Mouse (Mus musculus) midbrain, postnatal 0 days (tissue): ENCODE data around the gene B3galt5. TPM values are rescaled to one million over a fixed set of nuclear protein-coding genes. Genes with fewer than 3 reads are reported as not detected.

Source experiments
- ATAC-seq: fragments of 200-750 bp; cut with Nextera tagmentation; 2 replicates; pipeline ENCODE4 v1.8.0; 2017; ENCODE audit warnings: moderate number of reproducible peaks, mild to moderate bottlenecking, moderate TSS enrichment, moderate library complexity; ENCODE audit not compliant: low FRiP score
- DNase-seq: peaks from one replicate; pipeline ENCODE4 v3.0.0-alpha.2; 2015; ENCODE audit warnings: low spot score
- H3K27ac ChIP-seq: fragments of 300-500 bp; sonication (generic); 2 replicates; pipeline ENCODE4 v1.5.1; 2014; ENCODE audit warnings: low read depth, mild to moderate bottlenecking, low read length, mixed read lengths
- H3K27me3 ChIP-seq: fragments of 300-500 bp; sonication (generic); 2 replicates; pipeline ENCODE4 v1.6.1; 2014; ENCODE audit warnings: low read length, control low read depth, mixed read lengths; ENCODE audit not compliant: insufficient read depth
- H3K36me3 ChIP-seq: fragments of 300-500 bp; sonication (generic); 2 replicates; pipeline ENCODE4 v1.6.1; 2014; ENCODE audit warnings: low read length, control low read depth, mixed read lengths; ENCODE audit not compliant: insufficient read depth
- H3K4me1 ChIP-seq: fragments of 300-500 bp; sonication (generic); 2 replicates; pipeline ENCODE4 v1.6.1; 2014; ENCODE audit warnings: mild to moderate bottlenecking, control low read depth, antibody characterized with exemption, low read length, mixed read lengths; ENCODE audit not compliant: insufficient read depth
- H3K4me2 ChIP-seq: fragments of 300-500 bp; sonication (generic); 2 replicates; pipeline ENCODE4 v1.6.1; 2014; ENCODE audit warnings: low read depth, mild to moderate bottlenecking, low read length, mixed read lengths; ENCODE audit not compliant: poor library complexity, severe bottlenecking
- H3K4me3 ChIP-seq: fragments of 300-500 bp; sonication (generic); 2 replicates; pipeline ENCODE4 v1.5.1; 2014; ENCODE audit warnings: low read depth, mild to moderate bottlenecking, low read length, moderate library complexity
- H3K9ac ChIP-seq: fragments of 300-500 bp; sonication (generic); replicated peaks from 2 replicates; pipeline ENCODE4 v1.6.1; 2014; ENCODE audit warnings: mild to moderate bottlenecking, low read length, moderate library complexity, mixed read lengths; ENCODE audit not compliant: poor library complexity, severe bottlenecking
- H3K9me3 ChIP-seq: fragments of 300-500 bp; sonication (generic); 2 replicates; pipeline ENCODE4 v1.6.1; 2016; ENCODE audit warnings: low read length, control low read depth
- CTCF ChIP-seq: IDR thresholded peaks from 2 replicates; pipeline ENCODE4 v1.5.1; 2016; ENCODE audit warnings: antibody characterized with exemption, mild to moderate bottlenecking
- WGBS: fragments of 180-500 bp; shearing (Covaris S2); extraction: QIAGEN DNeasy Blood & Tissue Kit; methylation state at CpG from one replicate; pipeline ENCODE4 v1.1.7; 2014; 5-methylcytosine and 5-hydroxymethylcytosine counted together
- polyA plus RNA-seq: library from polyadenylated mRNA; unstranded; fragments of >200 nt; fragmentation: Nextera tagmentation; extraction: Ambion mirVana; gene quantifications from 2 replicates; pipeline ENCODE4 v1.2.1, GENCODE M21; 2015
- total RNA-seq: library from RNA; depleted of rRNA; stranded (reverse); fragments of >200 nt; gene quantifications from 2 replicates; pipeline ENCODE4 v1.2.3, GENCODE M21; 2014

B3galt5 gene
- total and polyA plus RNA-seq, 2 experiments from 2014 or later, result 6.1 to 9.0 TPM

GRCm38 (mm10) chr16:96201485-96202232 lies 33.9 kb upstream of the B3galt5 start:
- Histone ChIP-seq H3K9ac (no peak overlapping the region), H3K4me1 (no peaks in the 10 kb centered on the region), H3K4me2 (no peak overlapping the region), H3K4me3 (no peak overlapping the region), H3K27ac (no peak overlapping the region), H3K9me3 (no peaks in the 10 kb centered on the region), H3K27me3 (no peaks in the 10 kb centered on the region), H3K36me3 (no peaks in the 10 kb centered on the region)
- TF ChIP-seq CTCF, result no peak
- ATAC-seq (no peak), DNase-seq (no peak)
- 86% methylated on average over 11 of the region's 11 CpGs for WGBS

GRCm38 (mm10) chr16:96209789-96210188 lies 25.8 kb upstream of the B3galt5 start:
- 81% methylated on average over 10 of the region's 10 CpGs for WGBS
- DNase-seq (no peak), ATAC-seq (no peak)
- Histone ChIP-seq H3K4me2 (no peak overlapping the region), H3K27me3 (no peaks in the 10 kb centered on the region), H3K27ac (no peak overlapping the region), H3K4me1 (no peaks in the 10 kb centered on the region), H3K4me3 (no peak overlapping the region), H3K9ac (no peak overlapping the region), H3K9me3 (no peaks in the 10 kb centered on the region), H3K36me3 (no peaks in the 10 kb centered on the region)
- no peak for TF ChIP-seq CTCF

- TF ChIP-seq CTCF, result no peak
- Histone ChIP-seq H3K4me3 (no peak overlapping the region), H3K36me3 (no peaks in the 10 kb centered on the region), H3K4me1 (no peaks in the 10 kb centered on the region), H3K9ac (no peak overlapping the region), H3K27me3 (no peaks in the 10 kb centered on the region), H3K9me3 (no peaks in the 10 kb centered on the region), H3K27ac (no peak overlapping the region), H3K4me2 (no peak overlapping the region)
- no peak for ATAC-seq
- no peak for DNase-seq
- 89% methylated on average over 7 of the region's 7 CpGs for WGBS
Observed at GRCm38 (mm10) chr16:96210856-96211255, 24.7 kb upstream of the B3galt5 start.

- H3K27me3 ChIP-seq, result no peaks in the 10 kb centered on the region
- no peak overlapping the region for H3K4me2 ChIP-seq
- H3K9ac ChIP-seq, result no peak overlapping the region
- no peak overlapping the region for H3K27ac ChIP-seq
- WGBS, result 92% methylated on average over 4 of the region's 4 CpGs
- no peaks in the 10 kb centered on the region for H3K36me3 ChIP-seq
- H3K4me3 ChIP-seq, result no peak overlapping the region
- no peaks in the 10 kb centered on the region for H3K9me3 ChIP-seq
- DNase-seq (no peak), ATAC-seq (no peak)
- no peaks in the 10 kb centered on the region for H3K4me1 ChIP-seq
- no peak for TF ChIP-seq CTCF
Observed at GRCm38 (mm10) chr16:96213027-96213426, 22.6 kb upstream of the B3galt5 start.

GRCm38 (mm10) chr16:96221491-96221890 lies 14.1 kb upstream of the B3galt5 start:
- ATAC-seq, result no peak
- Histone ChIP-seq H3K4me2 (no peak overlapping the region), H3K4me3 (no peak overlapping the region), H3K27ac (no peak overlapping the region), H3K9ac (no peak overlapping the region), H3K4me1 (no peaks in the 10 kb centered on the region), H3K27me3 (no peaks in the 10 kb centered on the region), H3K36me3 (no peaks in the 10 kb centered on the region), H3K9me3 (no peaks in the 10 kb centered on the region)
- peak; percentile 35; the same call in 1 of the 2 replicates for TF ChIP-seq CTCF
- DNase-seq, result no peak
- WGBS, result 81% methylated on average over 5 of the region's 5 CpGs

- H3K36me3 ChIP-seq, result no peaks in the 10 kb centered on the region
- WGBS, result 84% methylated on average over 3 of the region's 3 CpGs
- no peak for DNase-seq
- no peak for TF ChIP-seq CTCF
- no peaks in the 10 kb centered on the region for H3K9me3 ChIP-seq
- no peak overlapping the region for H3K9ac ChIP-seq
- no peak overlapping the region for H3K4me2 ChIP-seq
- no peak overlapping the region for H3K4me3 ChIP-seq
- no peak for ATAC-seq
- H3K27me3 ChIP-seq, result no peaks in the 10 kb centered on the region
- no peak overlapping the region for H3K27ac ChIP-seq
- no peaks in the 10 kb centered on the region for H3K4me1 ChIP-seq
Observed at GRCm38 (mm10) chr16:96221959-96222358, 13.6 kb upstream of the B3galt5 start.
